Mouse (Mus musculus): Measurements from ENCODE around the gene Plekhh1. TPM values are rescaled to one million over a fixed set of nuclear protein-coding genes. Genes with fewer than 3 reads are reported as not detected.

The Plekhh1 gene
- polyA plus RNA-seq, 1 experiment from 2014 or later = 6.7 TPM

GRCm38 (mm10) chr12:79066431-79066830, 37.5 kb downstream of the Plekhh1 start:
- Histone ChIP-seq H3K36me3 (peaks cover 83% of the 10 kb centered on the region), H3K9me3 (no peaks in the 10 kb centered on the region), H3K27ac (no peak overlapping the region), H3K4me1 (replicated peaks) (0 out of 2 replicates have a peak, but pooled peaks cover 4% of the 10 kb centered on the region), H3K27me3 (ENCODE audit: insufficient read depth, poor library complexity, severe bottlenecking) (no peaks in the 10 kb centered on the region), H3K4me3 (no peak overlapping the region)
- WGBS = 88% methylated on average over 9 of the region's 9 CpGs
- DNase-seq (ENCODE audit: low spot score) = no peak

GRCm38 (mm10) chr12:79067526-79067925, 38.6 kb downstream of the Plekhh1 start:
- DNase-seq (ENCODE audit: low spot score) = no peak

GRCm38 (mm10) chr12:79068306-79068705, 39.3 kb downstream of the Plekhh1 start:
- Histone ChIP-seq H3K9me3 (no peaks in the 10 kb centered on the region), H3K36me3 (peaks cover 92% of the 10 kb centered on the region), H3K4me3 (no peak overlapping the region), H3K4me1 (replicated peaks) (no peaks in the 10 kb centered on the region), H3K27me3 (ENCODE audit: insufficient read depth, poor library complexity, severe bottlenecking) (no peaks in the 10 kb centered on the region), H3K27ac (no peak overlapping the region)
- no peak for DNase-seq (ENCODE audit: low spot score)
- WGBS = 88% methylated on average over 11 of the region's 11 CpGs

More at GRCm38 (mm10) chr12:79067526-79067925, 38.6 kb downstream of the Plekhh1 start:
- Histone ChIP-seq H3K36me3 (peaks cover 84% of the 10 kb centered on the region), H3K27me3 (ENCODE audit: insufficient read depth, poor library complexity, severe bottlenecking) (no peaks in the 10 kb centered on the region), H3K9me3 (no peaks in the 10 kb centered on the region), H3K4me3 (no peak overlapping the region), H3K4me1 (replicated peaks) (0 out of 2 replicates have a peak, but pooled peaks cover under 1% of the 10 kb centered on the region), H3K27ac (no peak overlapping the region)
- WGBS = 90% methylated on average over 5 of the region's 5 CpGs

- no peak for DNase-seq (ENCODE audit: low spot score)
- Histone ChIP-seq H3K27me3 (ENCODE audit: insufficient read depth, poor library complexity, severe bottlenecking) (no peaks in the 10 kb centered on the region), H3K36me3 (peaks cover 92% of the 10 kb centered on the region), H3K4me1 (replicated peaks) (no peaks in the 10 kb centered on the region), H3K9me3 (no peaks in the 10 kb centered on the region), H3K27ac (no peak overlapping the region), H3K4me3 (no peak overlapping the region)
- WGBS = 91% methylated on average over 6 of the region's 6 CpGs
Measured at GRCm38 (mm10) chr12:79069187-79069608, 40.2 kb downstream of the Plekhh1 start.

- Histone ChIP-seq H3K4me1 (replicated peaks) (no peaks in the 10 kb centered on the region), H3K36me3 (peaks cover 93% of the 10 kb centered on the region), H3K27ac (no peak overlapping the region), H3K9me3 (no peaks in the 10 kb centered on the region), H3K4me3 (no peak overlapping the region), H3K27me3 (ENCODE audit: insufficient read depth, poor library complexity, severe bottlenecking) (no peaks in the 10 kb centered on the region)
- WGBS = 89% methylated on average over 6 of the region's 6 CpGs
- DNase-seq (ENCODE audit: low spot score) = no peak
Measured at GRCm38 (mm10) chr12:79069916-79070315, 41.0 kb downstream of the Plekhh1 start.

GRCm38 (mm10) chr12:79070736-79071333, 41.9 kb downstream of the Plekhh1 start:
- no peak overlapping the region for H3K27ac ChIP-seq
- H3K4me3 ChIP-seq = no peak overlapping the region
- WGBS = 90% methylated on average over 9 of the region's 9 CpGs
- DNase-seq (ENCODE audit: low spot score) = no peak
- no peaks in the 10 kb centered on the region for H3K27me3 ChIP-seq (ENCODE audit: insufficient read depth, poor library complexity, severe bottlenecking)
- no peaks in the 10 kb centered on the region for H3K9me3 ChIP-seq
- H3K36me3 ChIP-seq = peaks cover 94% of the 10 kb centered on the region
- no peaks in the 10 kb centered on the region for H3K4me1 ChIP-seq (replicated peaks)

GRCm38 (mm10) chr12:79072576-79072975, 43.6 kb downstream of the Plekhh1 start:
- DNase-seq (ENCODE audit: low spot score) = no peak
- H3K27me3 ChIP-seq (ENCODE audit: insufficient read depth, poor library complexity, severe bottlenecking) = no peaks in the 10 kb centered on the region
- no peak overlapping the region for H3K27ac ChIP-seq
- H3K36me3 ChIP-seq = peaks cover 94% of the 10 kb centered on the region
- 94% methylated on average over 6 of the region's 6 CpGs for whole genome bisulfite sequencing
- no peaks in the 10 kb centered on the region for H3K9me3 ChIP-seq
- H3K4me3 ChIP-seq = no peak overlapping the region
- no peaks in the 10 kb centered on the region for H3K4me1 ChIP-seq (replicated peaks)

GRCm38 (mm10) chr12:79073362-79073761, 44.4 kb downstream of the Plekhh1 start:
- H3K4me1 ChIP-seq (replicated peaks) = no peaks in the 10 kb centered on the region
- no peaks in the 10 kb centered on the region for H3K27me3 ChIP-seq (ENCODE audit: insufficient read depth, poor library complexity, severe bottlenecking)
- no peak for DNase-seq (ENCODE audit: low spot score)
- no peak overlapping the region for H3K27ac ChIP-seq
- no peak overlapping the region for H3K4me3 ChIP-seq
- WGBS = 94% methylated on average over 6 of the region's 6 CpGs
- H3K9me3 ChIP-seq = no peaks in the 10 kb centered on the region
- H3K36me3 ChIP-seq = peaks cover 94% of the 10 kb centered on the region

- peaks cover 25% of the 10 kb centered on the region for H3K36me3 ChIP-seq
- H3K9me3 ChIP-seq = no peaks in the 10 kb centered on the region
- H3K4me3 ChIP-seq = peak within 1 kb of the TSS; percentile 83
- peaks cover 13% of the 10 kb centered on the region for H3K4me1 ChIP-seq (replicated peaks)
- under 1% methylated on average over 53 of the region's 53 CpGs for WGBS
- no peaks in the 10 kb centered on the region for H3K27me3 ChIP-seq (ENCODE audit: insufficient read depth, poor library complexity, severe bottlenecking)
- H3K27ac ChIP-seq = peak within 1 kb of the TSS; percentile 93
- DNase-seq (ENCODE audit: low spot score) = peak; percentile 89
Measured at GRCm38 (mm10) chr12:79089182-79089812, 60.3 kb downstream of the Plekhh1 start, which contains the start of gene Pigh. Gene Pigh (minus strand): TSS chr12:79089651.

- no peak overlapping the region for H3K27ac ChIP-seq
- whole genome bisulfite sequencing = 58% methylated on average over 4 of the region's 4 CpGs
- no peaks in the 10 kb centered on the region for H3K9me3 ChIP-seq
- no peaks in the 10 kb centered on the region for H3K27me3 ChIP-seq (ENCODE audit: insufficient read depth, poor library complexity, severe bottlenecking)
- H3K4me3 ChIP-seq = no peak overlapping the region
- H3K36me3 ChIP-seq = no peaks in the 10 kb centered on the region
- peaks cover 13% of the 10 kb centered on the region for H3K4me1 ChIP-seq (replicated peaks)
- DNase-seq (ENCODE audit: low spot score) = no peak
Measured at GRCm38 (mm10) chr12:79092569-79092968, 63.6 kb downstream of the Plekhh1 start.

GRCm38 (mm10) chr12:79097106-79097752, 68.3 kb downstream of the Plekhh1 start:
- Histone ChIP-seq H3K36me3 (no peaks in the 10 kb centered on the region), H3K9me3 (no peaks in the 10 kb centered on the region), H3K27ac (no peak overlapping the region), H3K4me3 (no peak overlapping the region), H3K27me3 (ENCODE audit: insufficient read depth, poor library complexity, severe bottlenecking) (no peaks in the 10 kb centered on the region), H3K4me1 (replicated peaks) (no peaks in the 10 kb centered on the region)
- 67% methylated on average over 3 of the region's 3 CpGs for WGBS
- peak; percentile 7 for DNase-seq (ENCODE audit: low spot score)

- H3K27ac ChIP-seq = no peak overlapping the region
- H3K4me3 ChIP-seq = no peak overlapping the region
- DNase-seq (ENCODE audit: low spot score) = no peak
- H3K9me3 ChIP-seq = 0 out of 2 replicates have a peak, but pooled peaks cover 5% of the 10 kb centered on the region
- H3K36me3 ChIP-seq = no peaks in the 10 kb centered on the region
- H3K27me3 ChIP-seq (ENCODE audit: insufficient read depth, poor library complexity, severe bottlenecking) = no peaks in the 10 kb centered on the region
- H3K4me1 ChIP-seq (replicated peaks) = no peaks in the 10 kb centered on the region
- 80% methylated on average over 3 of the region's 3 CpGs for WGBS
Measured at GRCm38 (mm10) chr12:79103773-79104172, 74.8 kb downstream of the Plekhh1 start.

GRCm38 (mm10) chr12:79104544-79104943, 75.6 kb downstream of the Plekhh1 start:
- DNase-seq (ENCODE audit: low spot score) = no peak
- 0 out of 2 replicates have a peak, but pooled peaks cover 5% of the 10 kb centered on the region for H3K9me3 ChIP-seq
- no peaks in the 10 kb centered on the region for H3K27me3 ChIP-seq (ENCODE audit: insufficient read depth, poor library complexity, severe bottlenecking)
- no peaks in the 10 kb centered on the region for H3K4me1 ChIP-seq (replicated peaks)
- H3K36me3 ChIP-seq = no peaks in the 10 kb centered on the region
- no peak overlapping the region for H3K4me3 ChIP-seq
- 66% methylated on average over 2 of the region's 2 CpGs for WGBS
- no peak overlapping the region for H3K27ac ChIP-seq

Data from hindbrain, embryonic 10.5 days (tissue).